Mouse (Mus musculus): ENCODE measurements at regions not wholly inside any gene's neighbourhood (a gene's known extent, or its start where the extent isn't known, plus 50 kb on each side); places are given as distances from the start of the nearest gene placed in this dataset.

GRCm38 (mm10) chr14:76964046-76964445 is 72.5 kb upstream of the Ccdc122 start:
- DNase-seq (ENCODE audit: low read depth, low spot score) = no peak
- Histone ChIP-seq H3K27ac (ENCODE audit: insufficient read depth, low read depth, low read length, poor library complexity, severe bottlenecking) (no peak overlapping the region), H3K4me3 (ENCODE audit: insufficient read depth in 1 of 2, low read depth in 1 of 2, low read length in 2 of 2, poor library complexity in 1 of 2, severe bottlenecking in 1 of 2) (no peak overlapping the region), H3K9ac (ENCODE audit: insufficient read depth, low read depth, low read length, poor library complexity, severe bottlenecking) (no peak overlapping the region), H3K4me1 (ENCODE audit: control insufficient read depth in 2 of 2, insufficient read depth in 2 of 2, low read length in 2 of 2, poor library complexity in 1 of 2) (no peaks in the 10 kb centered on the region), H3K36me3 (ENCODE audit: control insufficient read depth, insufficient read depth, low read length, poor library complexity, severe bottlenecking) (no peaks in the 10 kb centered on the region), H3K9me3 (ENCODE audit: control insufficient read depth, insufficient read depth, low read depth, low read length) (no peaks in the 10 kb centered on the region)
- no peak for TF ChIP-seq MAFK (IDR thresholded peaks at IDR 0.05; ENCODE audit: insufficient read depth, low read depth, low read length)
- TF ChIP-seq ZNF384 (IDR thresholded peaks at IDR 0.05; ENCODE audit: low read depth, low read length) = no peak
- no peak for TF ChIP-seq HCFC1 (IDR thresholded peaks at IDR 0.05; ENCODE audit: borderline replicate concordance, insufficient read depth, low read length)
- TF ChIP-seq CHD2 (IDR thresholded peaks at IDR 0.05; ENCODE audit: low read depth, low read length) = no peak
- no peak for TF ChIP-seq ZC3H11A (IDR thresholded peaks at IDR 0.05; ENCODE audit: borderline replicate concordance, low read depth, low read length)
- in situ Hi-C loops (cut with MboI; ENCODE audit: low sequenced_read_pairs in 2 of 2, unreplicated experiment in 2 of 2) = no loop called here

GRCm38 (mm10) chr14:76958875-76959274 is 77.7 kb upstream of the Ccdc122 start:
- no peak for DNase-seq (ENCODE audit: low read depth, low spot score)
- TF ChIP-seq ZC3H11A (IDR thresholded peaks at IDR 0.05; ENCODE audit: borderline replicate concordance, low read depth, low read length) (no peak), CHD2 (IDR thresholded peaks at IDR 0.05; ENCODE audit: low read depth, low read length) (no peak), HCFC1 (IDR thresholded peaks at IDR 0.05; ENCODE audit: borderline replicate concordance, insufficient read depth, low read length) (no peak), ZNF384 (IDR thresholded peaks at IDR 0.05; ENCODE audit: low read depth, low read length) (no peak)
- H3K9ac ChIP-seq (ENCODE audit: insufficient read depth, low read depth, low read length, poor library complexity, severe bottlenecking) = no peak overlapping the region
- in situ Hi-C loops (cut with MboI; ENCODE audit: low sequenced_read_pairs in 2 of 2, unreplicated experiment in 2 of 2) = no loop called here
- H3K27ac ChIP-seq (ENCODE audit: insufficient read depth, low read depth, low read length, poor library complexity, severe bottlenecking) = no peak overlapping the region
- no peak overlapping the region for H3K4me3 ChIP-seq (ENCODE audit: insufficient read depth in 1 of 2, low read depth in 1 of 2, low read length in 2 of 2, poor library complexity in 1 of 2, severe bottlenecking in 1 of 2)
- no peaks in the 10 kb centered on the region for H3K36me3 ChIP-seq (ENCODE audit: control insufficient read depth, insufficient read depth, low read length, poor library complexity, severe bottlenecking)
- H3K9me3 ChIP-seq (ENCODE audit: control insufficient read depth, insufficient read depth, low read depth, low read length) = no peaks in the 10 kb centered on the region
- no peaks in the 10 kb centered on the region for H3K4me1 ChIP-seq (ENCODE audit: control insufficient read depth in 2 of 2, insufficient read depth in 2 of 2, low read length in 2 of 2, poor library complexity in 1 of 2)

- no peak for TF ChIP-seq CHD2 (IDR thresholded peaks at IDR 0.05; ENCODE audit: low read depth, low read length)
- no peak for TF ChIP-seq ZNF384 (IDR thresholded peaks at IDR 0.05; ENCODE audit: low read depth, low read length)
- TF ChIP-seq MAFK (IDR thresholded peaks at IDR 0.05; ENCODE audit: insufficient read depth, low read depth, low read length) = no peak
- TF ChIP-seq HCFC1 (IDR thresholded peaks at IDR 0.05; ENCODE audit: borderline replicate concordance, insufficient read depth, low read length) = no peak
- no peak for TF ChIP-seq ZC3H11A (IDR thresholded peaks at IDR 0.05; ENCODE audit: borderline replicate concordance, low read depth, low read length)
- DNase-seq (ENCODE audit: low read depth, low spot score) = no peak
- Histone ChIP-seq H3K4me1 (ENCODE audit: control insufficient read depth in 2 of 2, insufficient read depth in 2 of 2, low read length in 2 of 2, poor library complexity in 1 of 2) (no peaks in the 10 kb centered on the region), H3K36me3 (ENCODE audit: control insufficient read depth, insufficient read depth, low read length, poor library complexity, severe bottlenecking) (no peaks in the 10 kb centered on the region), H3K9me3 (ENCODE audit: control insufficient read depth, insufficient read depth, low read depth, low read length) (no peaks in the 10 kb centered on the region), H3K27ac (ENCODE audit: insufficient read depth, low read depth, low read length, poor library complexity, severe bottlenecking) (no peak overlapping the region), H3K9ac (ENCODE audit: insufficient read depth, low read depth, low read length, poor library complexity, severe bottlenecking) (no peak overlapping the region), H3K4me3 (ENCODE audit: insufficient read depth in 1 of 2, low read depth in 1 of 2, low read length in 2 of 2, poor library complexity in 1 of 2, severe bottlenecking in 1 of 2) (no peak overlapping the region)
- in situ Hi-C loops (cut with MboI; ENCODE audit: low sequenced_read_pairs in 2 of 2, unreplicated experiment in 2 of 2) = no loop called here
These were observed 79.4 kb upstream of the Ccdc122 start for GRCm38 (mm10) chr14:76957136-76957535.

- no peaks in the 10 kb centered on the region for H3K36me3 ChIP-seq (ENCODE audit: control insufficient read depth, insufficient read depth, low read length, poor library complexity, severe bottlenecking)
- no peak overlapping the region for H3K4me3 ChIP-seq (ENCODE audit: insufficient read depth in 1 of 2, low read depth in 1 of 2, low read length in 2 of 2, poor library complexity in 1 of 2, severe bottlenecking in 1 of 2)
- TF ChIP-seq HCFC1 (IDR thresholded peaks at IDR 0.05; ENCODE audit: borderline replicate concordance, insufficient read depth, low read length) (no peak), CHD2 (IDR thresholded peaks at IDR 0.05; ENCODE audit: low read depth, low read length) (no peak), ZC3H11A (IDR thresholded peaks at IDR 0.05; ENCODE audit: borderline replicate concordance, low read depth, low read length) (no peak), ZNF384 (IDR thresholded peaks at IDR 0.05; ENCODE audit: low read depth, low read length) (no peak), MAFK (IDR thresholded peaks at IDR 0.05; ENCODE audit: insufficient read depth, low read depth, low read length) (no peak)
- in situ Hi-C loops (cut with MboI; ENCODE audit: low sequenced_read_pairs in 2 of 2, unreplicated experiment in 2 of 2) = no loop called here
- H3K9me3 ChIP-seq (ENCODE audit: control insufficient read depth, insufficient read depth, low read depth, low read length) = no peaks in the 10 kb centered on the region
- H3K27ac ChIP-seq (ENCODE audit: insufficient read depth, low read depth, low read length, poor library complexity, severe bottlenecking) = no peak overlapping the region
- no peak overlapping the region for H3K9ac ChIP-seq (ENCODE audit: insufficient read depth, low read depth, low read length, poor library complexity, severe bottlenecking)
- no peak for DNase-seq (ENCODE audit: low read depth, low spot score)
- H3K4me1 ChIP-seq (ENCODE audit: control insufficient read depth in 2 of 2, insufficient read depth in 2 of 2, low read length in 2 of 2, poor library complexity in 1 of 2) = no peaks in the 10 kb centered on the region
These were observed 83.4 kb upstream of the Ccdc122 start for GRCm38 (mm10) chr14:76953171-76953570.

GRCm38 (mm10) chr14:76951450-76951849 is 85.1 kb upstream of the Ccdc122 start:
- in situ Hi-C loops (cut with MboI; ENCODE audit: low sequenced_read_pairs in 2 of 2, unreplicated experiment in 2 of 2) = no loop called here
- H3K9ac ChIP-seq (ENCODE audit: insufficient read depth, low read depth, low read length, poor library complexity, severe bottlenecking) = no peak overlapping the region
- TF ChIP-seq MAFK (IDR thresholded peaks at IDR 0.05; ENCODE audit: insufficient read depth, low read depth, low read length) (no peak), HCFC1 (IDR thresholded peaks at IDR 0.05; ENCODE audit: borderline replicate concordance, insufficient read depth, low read length) (no peak), ZC3H11A (IDR thresholded peaks at IDR 0.05; ENCODE audit: borderline replicate concordance, low read depth, low read length) (no peak), CHD2 (IDR thresholded peaks at IDR 0.05; ENCODE audit: low read depth, low read length) (no peak), ZNF384 (IDR thresholded peaks at IDR 0.05; ENCODE audit: low read depth, low read length) (no peak)
- H3K4me3 ChIP-seq (ENCODE audit: insufficient read depth in 1 of 2, low read depth in 1 of 2, low read length in 2 of 2, poor library complexity in 1 of 2, severe bottlenecking in 1 of 2) = no peak overlapping the region
- no peak for DNase-seq (ENCODE audit: low read depth, low spot score)
- no peaks in the 10 kb centered on the region for H3K36me3 ChIP-seq (ENCODE audit: control insufficient read depth, insufficient read depth, low read length, poor library complexity, severe bottlenecking)
- H3K4me1 ChIP-seq (ENCODE audit: control insufficient read depth in 2 of 2, insufficient read depth in 2 of 2, low read length in 2 of 2, poor library complexity in 1 of 2) = 0 out of 4 replicates have a peak, but pooled peaks cover 0 to 2% of the 10 kb centered on the region in 2 experiments
- H3K9me3 ChIP-seq (ENCODE audit: control insufficient read depth, insufficient read depth, low read depth, low read length) = no peaks in the 10 kb centered on the region
- no peak overlapping the region for H3K27ac ChIP-seq (ENCODE audit: insufficient read depth, low read depth, low read length, poor library complexity, severe bottlenecking)
